Mouse (Mus musculus) neural tube, embryonic 12.5 days (tissue): Measurements from ENCODE around the gene Ppil2. TPM values are rescaled to one million over a fixed set of nuclear protein-coding genes. Genes with fewer than 3 reads are reported as not detected.
A peak's percentile ranks its signal among the peaks of the same experiment; 100 is the strongest.

Experiments used
- ATAC-seq: fragments of 200-750 bp; cut with Nextera tagmentation; 2 replicates; pipeline ENCODE4 v1.8.0; 2017; ENCODE audit warnings: low read depth, mild to moderate bottlenecking, moderate TSS enrichment, moderate library complexity; ENCODE audit not compliant: low FRiP score
- H3K27ac ChIP-seq: fragments of 300-500 bp; sonication (generic); 2 replicates; pipeline ENCODE4 v1.5.1; 2016
- H3K27me3 ChIP-seq: fragments of 300-500 bp; sonication (generic); replicated peaks from 2 replicates; pipeline ENCODE4 v1.6.1; 2016; ENCODE audit warnings: mild to moderate bottlenecking
- H3K36me3 ChIP-seq: fragments of 300-500 bp; sonication (generic); 2 replicates; pipeline ENCODE4 v1.6.1; 2016; ENCODE audit warnings: mild to moderate bottlenecking
- H3K4me1 ChIP-seq: fragments of 300-500 bp; sonication (generic); 2 replicates; pipeline ENCODE4 v1.6.1; 2016
- H3K4me2 ChIP-seq: fragments of 300-500 bp; sonication (generic); replicated peaks from 2 replicates; pipeline ENCODE4 v1.6.1; 2016; ENCODE audit warnings: mild to moderate bottlenecking
- H3K4me3 ChIP-seq: fragments of 300-500 bp; sonication (generic); 2 replicates; pipeline ENCODE4 v1.5.1; 2016
- H3K9ac ChIP-seq: fragments of 300-500 bp; sonication (generic); 2 replicates; pipeline ENCODE4 v1.6.1; 2016; ENCODE audit warnings: mild to moderate bottlenecking
- H3K9me3 ChIP-seq: fragments of 300-500 bp; sonication (generic); 2 replicates; pipeline ENCODE4 v1.6.1; 2016; ENCODE audit warnings: mild to moderate bottlenecking
- WGBS: fragments of 180-500 bp; shearing (Covaris S2); methylation state at CpG from one replicate; pipeline ENCODE4 v1.1.7; 2016; 5-methylcytosine and 5-hydroxymethylcytosine counted together
- polyA plus RNA-seq: library from polyadenylated mRNA; unstranded; fragments of >200 nt; fragmentation: Nextera tagmentation; extraction: Ambion mirVana; gene quantifications from 2 replicates; pipeline ENCODE4 v1.2.1, GENCODE M21; 2016

Gene Ppil2
- polyA plus RNA-seq, 1 experiment from 2014 or later, result 159 TPM

GRCm38 (mm10) chr16:17086241-17086640 is 24.8 kb downstream of the Ppil2 start:
- Histone ChIP-seq H3K27me3 (no peaks in the 10 kb centered on the region), H3K36me3 (peaks cover 98% of the 10 kb centered on the region)

GRCm38 (mm10) chr16:17085636-17086035 is 25.4 kb downstream of the Ppil2 start:
- ATAC-seq, result no peak
- Histone ChIP-seq H3K9me3 (no peaks in the 10 kb centered on the region), H3K36me3 (peaks cover 98% of the 10 kb centered on the region), H3K9ac (no peak overlapping the region), H3K4me1 (no peaks in the 10 kb centered on the region), H3K4me3 (no peak overlapping the region), H3K4me2 (no peak overlapping the region), H3K27ac (no peak overlapping the region), H3K27me3 (no peaks in the 10 kb centered on the region)
- WGBS, result 93% methylated on average over 4 of the region's 4 CpGs

More at GRCm38 (mm10) chr16:17086241-17086640, 24.8 kb downstream of the Ppil2 start:
- ATAC-seq, result no peak
- H3K9me3 ChIP-seq, result no peaks in the 10 kb centered on the region
- H3K27ac ChIP-seq, result no peak overlapping the region
- no peak overlapping the region for H3K4me3 ChIP-seq
- 91% methylated on average over 3 of the region's 3 CpGs for WGBS
- no peak overlapping the region for H3K9ac ChIP-seq
- H3K4me1 ChIP-seq, result no peaks in the 10 kb centered on the region
- no peak overlapping the region for H3K4me2 ChIP-seq

- 92% methylated on average over 6 of the region's 6 CpGs for WGBS
- peaks cover 93% of the 10 kb centered on the region for H3K36me3 ChIP-seq
Observed at GRCm38 (mm10) chr16:17082121-17082792, 28.8 kb downstream of the Ppil2 start.

GRCm38 (mm10) chr16:17078101-17078500 is 33.0 kb downstream of the Ppil2 start:
- peaks cover 5% of the 10 kb centered on the region; the same call in 1 of the 2 replicates for H3K9me3 ChIP-seq
- no peak overlapping the region for H3K4me2 ChIP-seq
- H3K27me3 ChIP-seq, result no peaks in the 10 kb centered on the region
- ATAC-seq, result no peak
- no peak overlapping the region for H3K9ac ChIP-seq
- peaks cover 78% of the 10 kb centered on the region for H3K36me3 ChIP-seq
- WGBS, result 89% methylated on average over 7 of the region's 7 CpGs
- no peaks in the 10 kb centered on the region for H3K4me1 ChIP-seq
- no peak overlapping the region for H3K27ac ChIP-seq
- no peak overlapping the region for H3K4me3 ChIP-seq

More at GRCm38 (mm10) chr16:17082121-17082792, 28.8 kb downstream of the Ppil2 start:
- Histone ChIP-seq H3K27ac (no peak overlapping the region), H3K9me3 (no peaks in the 10 kb centered on the region), H3K9ac (no peak overlapping the region), H3K4me1 (no peaks in the 10 kb centered on the region), H3K27me3 (no peaks in the 10 kb centered on the region), H3K4me2 (no peak overlapping the region), H3K4me3 (no peak overlapping the region)
- no peak for ATAC-seq

GRCm38 (mm10) chr16:17076869-17077268 is 34.2 kb downstream of the Ppil2 start:
- Histone ChIP-seq H3K27ac (no peak overlapping the region), H3K4me1 (no peaks in the 10 kb centered on the region), H3K4me3 (no peak overlapping the region), H3K4me2 (no peak overlapping the region), H3K9me3 (peaks cover 5% of the 10 kb centered on the region; the same call in 1 of the 2 replicates), H3K9ac (no peak overlapping the region), H3K36me3 (peaks cover 66% of the 10 kb centered on the region), H3K27me3 (no peaks in the 10 kb centered on the region)
- no peak for ATAC-seq

- 94% methylated on average over 2 of the region's 2 CpGs for WGBS
- Histone ChIP-seq H3K4me1 (no peaks in the 10 kb centered on the region), H3K27me3 (no peaks in the 10 kb centered on the region), H3K9ac (no peak overlapping the region), H3K4me3 (no peak overlapping the region), H3K27ac (no peak overlapping the region), H3K9me3 (peaks cover 5% of the 10 kb centered on the region; the same call in 1 of the 2 replicates), H3K4me2 (no peak overlapping the region), H3K36me3 (peaks cover 60% of the 10 kb centered on the region)
- ATAC-seq, result no peak
Observed at GRCm38 (mm10) chr16:17076301-17076700, 34.8 kb downstream of the Ppil2 start.

- WGBS, result 96% methylated on average over 7 of the region's 7 CpGs
- H3K4me2 ChIP-seq, result no peak overlapping the region
- H3K27me3 ChIP-seq, result no peaks in the 10 kb centered on the region
- H3K9me3 ChIP-seq, result peaks cover 5% of the 10 kb centered on the region; the same call in 1 of the 2 replicates
- H3K4me3 ChIP-seq, result no peak overlapping the region
- 0 out of 2 replicates have a peak, but pooled peaks cover 6% of the 10 kb centered on the region for H3K4me1 ChIP-seq
- H3K36me3 ChIP-seq, result peaks cover 32% of the 10 kb centered on the region
- ATAC-seq, result no peak
- H3K27ac ChIP-seq, result no peak overlapping the region
- H3K9ac ChIP-seq, result no peak overlapping the region
Observed at GRCm38 (mm10) chr16:17073000-17073399, 38.1 kb downstream of the Ppil2 start.

- ATAC-seq, result no peak
- Histone ChIP-seq H3K4me1 (0 out of 2 replicates have a peak, but pooled peaks cover 6% of the 10 kb centered on the region), H3K27me3 (no peaks in the 10 kb centered on the region), H3K27ac (no peak overlapping the region), H3K4me2 (peak overlapping the region; percentile 73), H3K9ac (0 out of 2 replicates have a peak overlapping the region, but pooled peaks have one; percentile 87), H3K9me3 (peaks cover 5% of the 10 kb centered on the region; the same call in 1 of the 2 replicates), H3K36me3 (peaks cover 17% of the 10 kb centered on the region), H3K4me3 (peak overlapping the region; percentile 73)
- 50% methylated on average over 6 of the region's 6 CpGs for WGBS
Observed at GRCm38 (mm10) chr16:17070716-17071115, 40.3 kb downstream of the Ppil2 start.

GRCm38 (mm10) chr16:17069511-17070443 is 41.3 kb downstream of the Ppil2 start, which contains the start of gene Ypel1:
Gene Ypel1 (plus strand): TSS chr16:17069696.
- WGBS, result under 1% methylated on average over 76 of the region's 76 CpGs
- Histone ChIP-seq H3K4me3 (peak within 1 kb of the TSS; percentile 73), H3K9ac (peak within 1 kb of the TSS; percentile 87), H3K27ac (peak within 1 kb of the TSS; percentile 80), H3K9me3 (no peaks in the 10 kb centered on the region), H3K4me1 (0 out of 2 replicates have a peak, but pooled peaks cover 6% of the 10 kb centered on the region), H3K36me3 (peaks cover 7% of the 10 kb centered on the region), H3K4me2 (peak within 1 kb of the TSS; percentile 73), H3K27me3 (no peaks in the 10 kb centered on the region)
- ATAC-seq, result peak; percentile 97

GRCm38 (mm10) chr16:17067552-17067951 is 43.5 kb downstream of the Ppil2 start:
- no peak for ATAC-seq
- H3K4me1 ChIP-seq, result 0 out of 2 replicates have a peak, but pooled peaks cover 6% of the 10 kb centered on the region
- no peak overlapping the region for H3K4me2 ChIP-seq
- no peaks in the 10 kb centered on the region for H3K9me3 ChIP-seq
- no peaks in the 10 kb centered on the region for H3K36me3 ChIP-seq
- no peak overlapping the region for H3K9ac ChIP-seq
- H3K27me3 ChIP-seq, result no peaks in the 10 kb centered on the region
- H3K27ac ChIP-seq, result no peak overlapping the region
- WGBS, result 87% methylated on average over 2 of the region's 2 CpGs
- H3K4me3 ChIP-seq, result no peak overlapping the region

GRCm38 (mm10) chr16:17062338-17062737 is 48.7 kb downstream of the Ppil2 start:
- H3K27me3 ChIP-seq, result no peaks in the 10 kb centered on the region

GRCm38 (mm10) chr16:17055584-17055983 is 55.5 kb downstream of the Ppil2 start:
- Histone ChIP-seq H3K4me3 (no peak overlapping the region), H3K36me3 (no peaks in the 10 kb centered on the region), H3K4me1 (no peaks in the 10 kb centered on the region; the same call in 1 of the 2 replicates), H3K27ac (no peak overlapping the region), H3K9ac (no peak overlapping the region), H3K27me3 (no peaks in the 10 kb centered on the region), H3K9me3 (no peaks in the 10 kb centered on the region), H3K4me2 (no peak overlapping the region)
- WGBS, result 52% methylated on average over 3 of the region's 3 CpGs
- ATAC-seq, result 0 out of 2 replicates have a peak, but pooled peaks have one; percentile 8

More at GRCm38 (mm10) chr16:17062338-17062737, 48.7 kb downstream of the Ppil2 start:
- Histone ChIP-seq H3K27ac (no peak overlapping the region), H3K4me2 (no peak overlapping the region), H3K36me3 (no peaks in the 10 kb centered on the region), H3K4me1 (no peaks in the 10 kb centered on the region), H3K9me3 (no peaks in the 10 kb centered on the region), H3K9ac (no peak overlapping the region), H3K4me3 (no peak overlapping the region)
- ATAC-seq, result no peak
- WGBS, result 68% methylated on average over 1 of the region's 1 CpGs
